Mouse (Mus musculus) kidney, embryonic 15.5 days (tissue): ENCODE results near the gene Arf3. TPM values are rescaled to one million over a fixed set of nuclear protein-coding genes. Genes with fewer than 3 reads are reported as not detected.

Experiments used
- ATAC-seq: fragments of 200-750 bp; cut with Nextera tagmentation; replicated peaks from 2 replicates; pipeline ENCODE4 v1.8.0; 2017; ENCODE audit warnings: moderate TSS enrichment; ENCODE audit not compliant: low FRiP score
- H3K27ac ChIP-seq: fragments of 300-500 bp; sonication (generic); 2 replicates; pipeline ENCODE4 v1.5.1; 2015; ENCODE audit warnings: mild to moderate bottlenecking, inconsistent platforms
- H3K27me3 ChIP-seq: fragments of 300-500 bp; sonication (generic); 2 replicates; pipeline ENCODE4 v1.6.1; 2015; ENCODE audit warnings: inconsistent platforms
- H3K36me3 ChIP-seq: fragments of 300-500 bp; sonication (generic); 2 replicates; pipeline ENCODE4 v1.6.1; 2015; ENCODE audit warnings: inconsistent platforms
- H3K4me1 ChIP-seq: fragments of 300-500 bp; sonication (generic); 2 replicates; pipeline ENCODE4 v1.6.1; 2015; ENCODE audit warnings: inconsistent platforms
- H3K4me2 ChIP-seq: fragments of 300-500 bp; sonication (generic); 2 replicates; pipeline ENCODE4 v1.6.1; 2015; ENCODE audit warnings: moderate library complexity, mild to moderate bottlenecking, inconsistent platforms
- H3K4me3 ChIP-seq: fragments of 300-500 bp; sonication (generic); replicated peaks from 2 replicates; pipeline ENCODE4 v1.5.1; 2015; ENCODE audit warnings: mild to moderate bottlenecking, inconsistent platforms
- H3K9ac ChIP-seq: fragments of 300-500 bp; sonication (generic); 2 replicates; pipeline ENCODE4 v1.6.1; 2015; ENCODE audit warnings: mild to moderate bottlenecking, inconsistent platforms
- H3K9me3 ChIP-seq: fragments of 300-500 bp; sonication (generic); replicated peaks from 2 replicates; pipeline ENCODE4 v1.6.1; 2016; ENCODE audit warnings: inconsistent platforms
- WGBS: fragments of 180-500 bp; shearing (Covaris S2); methylation state at CpG from one replicate; pipeline ENCODE4 v1.1.7; 2015; ENCODE audit warnings: mixed read lengths; 5-methylcytosine and 5-hydroxymethylcytosine counted together
- polyA plus RNA-seq: library from polyadenylated mRNA; unstranded; fragments of >200 nt; fragmentation: Nextera tagmentation; extraction: Ambion mirVana; gene quantifications from 2 replicates; pipeline ENCODE4 v1.2.1, GENCODE M21; 2015

Gene Arf3
- polyA plus RNA-seq, 1 experiment from 2014 or later = 55.6 TPM

DNA sequence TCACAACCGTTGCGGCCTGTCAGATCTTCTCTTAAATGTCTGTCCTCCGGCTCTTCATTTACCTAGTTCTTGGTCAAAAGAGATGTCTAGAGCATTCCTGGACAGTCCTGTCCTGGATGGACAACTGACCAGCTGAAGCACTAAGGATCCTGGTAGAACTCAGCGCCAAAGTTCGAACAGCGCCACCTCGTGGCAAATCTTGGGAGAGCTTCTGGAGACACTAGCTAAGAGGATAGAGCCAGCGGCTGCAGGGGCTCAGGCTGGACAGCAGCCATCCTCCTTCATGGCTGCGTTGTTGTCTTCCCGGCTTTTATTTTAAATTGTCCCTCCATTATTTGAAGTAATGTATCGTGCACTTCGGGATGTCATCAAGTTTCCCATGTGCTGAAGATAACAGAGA is 36.4 kb upstream of the Arf3 start:
- peaks cover 19% of the 10 kb centered on the region for H3K4me1 ChIP-seq
- H3K27me3 ChIP-seq = peaks cover 99% of the 10 kb centered on the region
- no peak for ATAC-seq
- no peak overlapping the region for H3K4me2 ChIP-seq
- H3K36me3 ChIP-seq = no peaks in the 10 kb centered on the region
- WGBS = 11% methylated on average over 12 of the region's 12 CpGs
- H3K9ac ChIP-seq = no peak overlapping the region
- H3K9me3 ChIP-seq = no peaks in the 10 kb centered on the region
- no peak overlapping the region for H3K4me3 ChIP-seq
- H3K27ac ChIP-seq = no peak overlapping the region

DNA sequence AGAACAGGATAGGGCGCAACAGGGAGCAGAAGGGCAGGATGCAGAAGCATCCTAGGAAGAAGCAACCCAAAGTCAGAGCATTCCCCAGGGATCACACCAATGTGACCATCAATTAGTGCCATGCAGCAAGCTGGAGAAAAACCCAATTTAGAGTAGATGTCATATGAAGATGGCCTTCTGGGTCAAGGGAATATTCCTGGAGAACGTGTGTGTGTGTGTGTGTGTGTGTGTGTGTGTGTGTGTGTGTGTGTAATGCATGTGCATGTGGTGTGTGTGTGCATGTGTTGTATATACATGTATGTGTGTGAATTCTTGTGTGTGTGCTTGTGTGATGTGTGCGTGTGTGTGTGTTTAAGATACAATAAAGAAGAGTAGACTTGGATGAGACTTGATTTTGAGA is 35.9 kb upstream of the Arf3 start:
- no peak overlapping the region for H3K4me3 ChIP-seq
- peaks cover 15% of the 10 kb centered on the region for H3K4me1 ChIP-seq
- WGBS = 38% methylated on average over 3 of the region's 3 CpGs
- H3K36me3 ChIP-seq = no peaks in the 10 kb centered on the region
- no peak overlapping the region for H3K9ac ChIP-seq
- H3K27ac ChIP-seq = no peak overlapping the region
- no peak overlapping the region for H3K4me2 ChIP-seq
- no peaks in the 10 kb centered on the region for H3K9me3 ChIP-seq
- H3K27me3 ChIP-seq = peaks cover 99% of the 10 kb centered on the region
- ATAC-seq = no peak

DNA sequence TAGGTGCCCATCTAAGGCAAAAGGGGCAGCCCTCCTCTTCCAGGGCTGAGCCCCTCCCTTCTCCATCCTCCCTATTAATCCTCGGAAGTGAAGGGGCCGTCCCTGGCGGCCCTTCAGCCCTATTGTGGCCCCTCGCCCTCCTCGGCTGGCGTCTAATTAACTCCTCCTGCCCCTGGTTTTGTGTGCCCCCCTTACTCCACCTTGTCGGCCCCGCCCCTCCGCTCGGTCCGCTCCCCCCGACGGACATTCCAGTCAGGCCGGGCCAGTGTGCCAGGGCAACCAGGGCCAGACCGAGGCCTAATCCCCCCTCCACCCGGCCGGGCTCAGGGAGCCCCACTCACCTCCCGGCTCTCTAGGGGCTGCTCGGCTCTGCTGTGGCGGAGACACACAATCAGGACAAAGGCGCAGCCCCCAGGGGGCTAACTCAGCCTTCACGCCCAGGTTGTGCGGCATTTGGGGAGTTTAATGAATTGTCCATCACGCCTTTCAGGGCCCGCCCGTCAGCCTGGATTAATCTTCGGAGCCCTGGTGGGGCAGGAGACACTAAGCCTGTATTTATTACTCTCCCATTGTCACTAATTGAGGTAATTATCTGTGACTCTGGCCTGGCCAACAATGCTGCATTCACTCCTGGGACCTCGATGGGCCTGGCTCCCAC is 35.0 kb upstream of the Arf3 start:
- H3K27ac ChIP-seq = no peak overlapping the region
- no peaks in the 10 kb centered on the region for H3K36me3 ChIP-seq
- ATAC-seq = no peak

DNA sequence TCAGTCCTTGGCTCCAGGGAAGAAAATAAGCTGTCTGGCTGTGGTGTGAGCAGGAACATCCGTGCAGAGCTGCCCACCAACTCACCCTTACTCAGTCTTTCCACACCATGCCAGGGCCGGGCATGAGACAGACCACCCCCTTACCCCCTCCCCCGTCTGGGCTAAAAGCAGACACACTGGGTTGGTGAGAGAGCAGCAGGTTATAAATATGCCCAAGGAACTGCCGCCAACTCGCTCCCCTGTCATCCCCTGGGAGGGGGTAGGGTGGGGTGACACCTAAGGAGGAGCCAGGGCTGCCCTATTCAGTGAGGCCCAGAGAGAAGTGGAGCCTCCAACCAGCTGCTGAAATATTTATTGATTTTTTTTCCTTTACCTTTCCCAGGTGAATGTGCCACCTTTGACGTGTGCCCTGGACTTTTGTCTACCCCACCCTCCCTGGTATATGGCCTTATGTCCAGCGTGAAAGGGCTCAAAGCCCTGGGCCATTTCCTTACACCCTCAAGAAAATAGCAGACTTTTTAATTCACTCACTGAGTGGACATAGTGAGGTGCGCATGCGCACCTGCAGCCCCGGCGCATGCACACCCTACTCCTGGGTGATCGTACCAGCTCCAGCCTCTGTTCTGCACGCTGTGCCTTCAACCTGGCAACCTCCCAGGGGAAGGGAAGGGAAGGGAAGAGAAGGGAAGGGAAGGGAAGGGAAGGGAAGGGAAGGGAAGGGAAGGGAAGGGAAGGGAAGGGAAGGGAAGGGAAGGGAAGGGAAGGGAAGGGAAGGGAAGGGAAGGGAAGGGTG is 34.0 kb upstream of the Arf3 start:
- Histone ChIP-seq H3K4me1 (peaks cover 25% of the 10 kb centered on the region), H3K27ac (no peak overlapping the region), H3K4me3 (no peak overlapping the region), H3K9me3 (no peaks in the 10 kb centered on the region), H3K36me3 (no peaks in the 10 kb centered on the region), H3K27me3 (peaks cover 99% of the 10 kb centered on the region), H3K9ac (no peak overlapping the region), H3K4me2 (no peak overlapping the region)
- no peak; the same call in 1 of the 2 replicates for ATAC-seq
- 4% methylated on average over 13 of the region's 13 CpGs for WGBS

More for the DNA sequence above, 35.0 kb upstream of the Arf3 start:
- no peaks in the 10 kb centered on the region for H3K9me3 ChIP-seq
- H3K4me2 ChIP-seq = 0 out of 2 replicates have a peak overlapping the region, but pooled peaks have one; percentile 12
- H3K4me1 ChIP-seq = peaks cover 16% of the 10 kb centered on the region
- H3K9ac ChIP-seq = no peak overlapping the region
- H3K4me3 ChIP-seq = no peak overlapping the region
- peaks cover 99% of the 10 kb centered on the region for H3K27me3 ChIP-seq
- 5% methylated on average over 28 of the region's 28 CpGs for WGBS

DNA sequence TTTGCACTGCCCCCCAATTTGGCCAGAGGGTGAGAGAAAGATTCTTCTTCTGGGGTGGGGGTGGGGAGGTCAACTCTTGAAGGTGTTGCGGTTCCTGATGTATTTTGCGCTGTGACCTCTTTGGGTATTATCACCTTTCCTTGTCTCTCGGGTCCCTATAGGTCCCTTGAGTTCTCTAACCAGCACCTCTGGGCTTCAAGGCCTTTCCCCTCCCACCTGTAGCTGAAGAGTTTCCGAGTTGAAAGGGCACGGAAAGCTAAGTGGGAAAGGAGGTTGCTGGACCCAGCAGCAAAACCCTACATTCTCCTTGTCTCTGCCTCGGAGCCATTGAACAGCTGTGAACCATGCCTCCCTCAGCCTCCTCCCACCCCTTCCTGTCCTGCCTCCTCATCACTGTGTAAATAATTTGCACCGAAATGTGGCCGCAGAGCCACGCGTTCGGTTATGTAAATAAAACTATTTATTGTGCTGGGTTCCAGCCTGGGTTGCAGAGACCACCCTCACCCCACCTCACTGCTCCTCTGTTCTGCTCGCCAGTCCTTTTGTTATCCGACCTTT is 30.2 kb upstream of the Arf3 start:
- H3K36me3 ChIP-seq = no peaks in the 10 kb centered on the region
- no peak overlapping the region for H3K27ac ChIP-seq
- ATAC-seq = no peak; the same call in 1 of the 2 replicates
- under 1% methylated on average over 13 of the region's 13 CpGs for WGBS
- no peaks in the 10 kb centered on the region for H3K9me3 ChIP-seq
- peak overlapping the region; percentile 27 for H3K4me3 ChIP-seq
- no peak overlapping the region for H3K9ac ChIP-seq
- H3K4me2 ChIP-seq = peak overlapping the region; percentile 49
- H3K4me1 ChIP-seq = peaks cover 51% of the 10 kb centered on the region
- peaks cover 99% of the 10 kb centered on the region for H3K27me3 ChIP-seq

GRCm38 (mm10) chr15:98792233-98793020 is 29.4 kb upstream of the Arf3 start:
- 1% methylated on average over 69 of the region's 75 CpGs for WGBS

DNA sequence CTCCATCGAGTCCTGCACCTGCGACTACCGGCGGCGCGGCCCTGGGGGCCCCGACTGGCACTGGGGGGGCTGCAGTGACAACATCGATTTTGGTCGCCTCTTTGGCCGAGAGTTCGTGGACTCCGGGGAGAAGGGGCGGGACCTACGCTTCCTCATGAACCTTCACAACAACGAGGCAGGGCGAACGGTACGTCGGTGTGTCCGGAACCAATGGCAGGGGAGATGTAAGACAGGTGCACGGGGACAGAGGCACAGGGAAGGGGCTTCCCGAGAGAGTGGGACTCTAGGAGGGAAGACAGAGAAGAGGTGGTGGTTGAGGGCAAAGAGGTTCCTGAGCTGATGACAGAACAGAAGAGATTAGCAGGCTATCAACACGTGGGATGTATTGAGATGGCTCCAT is 28.8 kb upstream of the Arf3 start:
- no peak overlapping the region for H3K27ac ChIP-seq
- H3K9me3 ChIP-seq = no peaks in the 10 kb centered on the region
- no peak overlapping the region for H3K9ac ChIP-seq
- no peaks in the 10 kb centered on the region for H3K36me3 ChIP-seq
- H3K27me3 ChIP-seq = peaks cover 100% of the 10 kb centered on the region
- peak overlapping the region; percentile 0; the same call in 1 of the 2 replicates for H3K4me3 ChIP-seq
- 1% methylated on average over 23 of the region's 23 CpGs for WGBS
- H3K4me1 ChIP-seq = peaks cover 45% of the 10 kb centered on the region
- peak overlapping the region; percentile 48; the same call in 1 of the 2 replicates for H3K4me2 ChIP-seq
- ATAC-seq = no peak

More at GRCm38 (mm10) chr15:98792233-98793020, 29.4 kb upstream of the Arf3 start:
- Histone ChIP-seq H3K4me3 (peak overlapping the region; percentile 27), H3K27ac (no peak overlapping the region), H3K9me3 (no peaks in the 10 kb centered on the region), H3K9ac (no peak overlapping the region), H3K4me2 (peak overlapping the region; percentile 49), H3K27me3 (peaks cover 99% of the 10 kb centered on the region), H3K4me1 (peaks cover 45% of the 10 kb centered on the region), H3K36me3 (no peaks in the 10 kb centered on the region)
- ATAC-seq = no peak

DNA sequence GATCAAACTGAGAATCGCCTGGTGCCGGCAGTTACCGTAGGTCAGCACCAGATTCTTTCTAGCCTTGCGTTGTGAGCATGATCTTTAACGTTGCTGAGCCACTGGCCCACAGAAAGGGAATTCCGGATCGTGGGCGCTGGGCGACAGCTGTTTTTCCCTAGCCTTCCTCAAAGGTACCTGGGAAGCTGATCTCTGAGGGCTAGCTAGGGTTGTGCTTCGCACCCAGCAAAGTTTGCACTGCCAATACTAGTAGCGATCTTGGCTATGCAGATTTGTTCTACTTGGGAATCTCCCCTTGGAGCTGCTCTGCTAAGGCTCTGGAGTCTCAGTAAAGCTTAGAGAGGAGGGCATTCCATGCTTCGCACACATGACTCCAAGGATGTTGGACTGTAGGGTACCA is 28.2 kb upstream of the Arf3 start:
- H3K9me3 ChIP-seq = no peaks in the 10 kb centered on the region
- WGBS = 1% methylated on average over 12 of the region's 12 CpGs
- no peak overlapping the region for H3K9ac ChIP-seq
- peaks cover 100% of the 10 kb centered on the region for H3K27me3 ChIP-seq
- H3K4me2 ChIP-seq = peak overlapping the region; percentile 48
- H3K27ac ChIP-seq = no peak overlapping the region
- H3K4me1 ChIP-seq = peaks cover 45% of the 10 kb centered on the region
- H3K36me3 ChIP-seq = no peaks in the 10 kb centered on the region
- ATAC-seq = no peak
- peak overlapping the region; percentile 31 for H3K4me3 ChIP-seq

GRCm38 (mm10) chr15:98790761-98791160 is 27.7 kb upstream of the Arf3 start:
- H3K27me3 ChIP-seq = peaks cover 97% of the 10 kb centered on the region
- H3K4me1 ChIP-seq = peaks cover 45% of the 10 kb centered on the region
- H3K4me2 ChIP-seq = peak overlapping the region; percentile 48
- ATAC-seq = no peak
- peak overlapping the region; percentile 36; the same call in 1 of the 2 replicates for H3K9ac ChIP-seq
- H3K9me3 ChIP-seq = no peaks in the 10 kb centered on the region
- peak overlapping the region; percentile 31 for H3K4me3 ChIP-seq
- H3K27ac ChIP-seq = no peak overlapping the region
- WGBS = 0% methylated on average over 23 of the region's 23 CpGs
- no peaks in the 10 kb centered on the region for H3K36me3 ChIP-seq

DNA sequence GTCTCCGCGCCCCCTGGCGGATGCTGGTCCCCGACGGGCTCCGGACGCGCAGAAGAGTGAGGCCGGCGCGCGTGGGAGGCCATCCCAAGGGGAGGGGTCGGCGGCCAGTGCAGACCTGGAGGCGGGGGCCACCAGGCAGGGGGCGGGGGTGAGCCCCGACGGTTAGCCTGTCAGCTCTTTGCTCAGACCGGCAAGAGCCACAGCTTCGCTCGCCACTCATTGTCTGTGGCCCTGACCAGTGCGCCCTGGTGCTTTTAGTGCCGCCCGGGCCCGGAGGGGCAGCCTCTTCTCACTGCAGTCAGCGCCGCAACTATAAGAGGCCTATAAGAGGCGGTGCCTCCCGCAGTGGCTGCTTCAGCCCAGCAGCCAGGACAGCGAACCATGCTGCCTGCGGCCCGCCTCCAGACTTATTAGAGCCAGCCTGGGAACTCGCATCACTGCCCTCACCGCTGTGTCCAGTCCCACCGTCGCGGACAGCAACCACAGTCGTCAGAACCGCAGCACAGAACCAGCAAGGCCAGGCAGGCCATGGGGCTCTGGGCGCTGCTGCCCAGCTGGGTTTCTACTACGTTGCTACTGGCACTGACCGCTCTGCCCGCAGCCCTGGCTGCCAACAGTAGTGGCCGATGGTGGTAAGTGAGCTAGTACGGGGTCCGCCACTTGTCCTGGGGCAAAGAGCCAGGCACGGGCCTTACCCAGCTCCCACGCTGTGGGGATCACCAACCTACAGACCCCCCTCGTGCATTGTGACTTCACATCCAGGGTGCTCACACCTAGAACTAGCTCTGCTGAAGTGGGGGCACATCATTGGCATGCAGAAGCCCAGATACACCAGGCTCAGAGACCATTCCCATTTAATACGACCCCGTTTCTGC is 26.9 kb upstream of the Arf3 start, which contains the start of gene Wnt1:
Wnt1 (plus strand) TSS at position 197 of the 875 bp plus-strand sequence.
- Histone ChIP-seq H3K9ac (no peak within 1 kb of the TSS), H3K4me3 (peak within 1 kb of the TSS; percentile 31), H3K27ac (no peak within 1 kb of the TSS), H3K4me1 (peaks cover 45% of the 10 kb centered on the region), H3K27me3 (peaks cover 95% of the 10 kb centered on the region), H3K9me3 (no peaks in the 10 kb centered on the region), H3K36me3 (no peaks in the 10 kb centered on the region), H3K4me2 (peak within 1 kb of the TSS; percentile 48)
- peak; percentile 50; the same call in 1 of the 2 replicates for ATAC-seq
- 2% methylated on average over 51 of the region's 51 CpGs for WGBS
